Comparison of ENCODE assay signal across 26 mouse cellular contexts in the genomic region with DNA sequence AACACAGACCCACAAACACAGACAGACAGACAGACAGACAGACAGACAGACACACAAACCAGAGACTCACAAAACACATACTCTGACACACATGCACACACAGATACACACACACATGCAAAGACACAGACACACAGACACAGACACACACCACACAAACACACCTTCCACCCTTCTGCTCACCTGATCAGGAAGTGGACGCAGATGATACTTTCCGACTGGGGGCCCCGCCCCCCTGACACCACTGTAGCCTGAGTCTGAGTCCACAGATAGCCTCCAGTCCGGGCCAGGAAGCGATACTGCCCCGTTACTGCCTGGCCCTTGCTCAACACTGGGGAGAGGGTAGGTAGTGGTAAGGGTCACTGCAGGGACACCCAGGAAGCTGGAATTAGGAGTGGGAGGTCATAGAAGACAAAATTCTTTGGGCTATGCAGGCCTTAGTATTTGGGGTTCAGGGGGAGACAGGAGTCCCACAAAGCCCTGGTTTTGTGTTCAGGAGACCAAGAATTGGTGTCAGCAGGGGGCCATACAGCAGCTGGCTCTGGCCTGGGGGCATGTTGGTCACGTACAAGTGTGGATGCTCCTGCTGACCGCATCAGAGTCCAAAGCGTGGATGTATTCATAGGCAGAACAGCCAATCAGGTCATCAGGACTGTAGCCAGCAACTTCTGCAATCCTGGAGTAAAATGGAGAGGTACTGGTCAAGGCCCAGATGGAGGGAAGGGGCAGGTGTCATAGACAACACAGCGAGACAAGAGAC. TPM values are rescaled to one million over a fixed set of nuclear protein-coding genes. Genes with fewer than 3 reads are reported as not detected.
DNase-seq lines count a peak whose midpoint lies in the region; ATAC-seq lines count a peak whose summit lies in the region.
"Had no signal": no experiment of that assay in that cellular context is flagged by ENCODE, and none has a peak within 500 bp of the region (broad histone marks: within the 10 kb centered on the region; RNA-seq: fewer than 3 reads in every experiment).

No protein-coding gene starts in this region.

- H3K27ac ChIP-seq in midbrain, embryonic 11.5 days (ENCODE audit: low read depth, low read length) = no peak overlapping the region
- no peak overlapping the region for H3K27ac ChIP-seq in midbrain, embryonic 15.5 days
- H3K27ac ChIP-seq in intestine, embryonic 14.5 days (ENCODE audit: low read depth) = no peak overlapping the region
- no peak overlapping the region for H3K27ac ChIP-seq in limb, embryonic 10.5 days
- H3K27ac ChIP-seq: embryonic facial prominence, embryonic 13.5 days; forebrain, embryonic 10.5 days; liver, embryonic 15.5 days; lung, embryonic 15.5 days; midbrain, embryonic 12.5 days; neural tube, embryonic 13.5 days had no signal

- no peaks in the 10 kb centered on the region for H3K27me3 ChIP-seq in midbrain, embryonic 11.5 days (ENCODE audit: control insufficient read depth, insufficient read depth, low read length)
- no peaks in the 10 kb centered on the region for H3K27me3 ChIP-seq in midbrain, embryonic 15.5 days (replicated peaks)
- no peaks in the 10 kb centered on the region for H3K27me3 ChIP-seq in intestine, embryonic 14.5 days (replicated peaks; ENCODE audit: control insufficient read depth, insufficient read depth, low read length)
- no peaks in the 10 kb centered on the region for H3K27me3 ChIP-seq in limb, embryonic 10.5 days (ENCODE audit: low read depth, poor library complexity, severe bottlenecking)
- H3K27me3 ChIP-seq: embryonic facial prominence, embryonic 13.5 days; liver, embryonic 15.5 days; lung, embryonic 15.5 days; midbrain, embryonic 12.5 days; neural tube, embryonic 13.5 days had no signal

- no peaks in the 10 kb centered on the region for H3K36me3 ChIP-seq in midbrain, embryonic 11.5 days (ENCODE audit: control insufficient read depth, insufficient read depth, low read length)
- no peaks in the 10 kb centered on the region for H3K36me3 ChIP-seq in midbrain, embryonic 15.5 days (replicated peaks)
- H3K36me3 ChIP-seq in intestine, embryonic 14.5 days (ENCODE audit: control insufficient read depth, insufficient read depth, low read length) = peaks cover 66% of the 10 kb centered on the region
- peaks cover 32% of the 10 kb centered on the region; the same call in 1 of the 2 replicates for H3K36me3 ChIP-seq in limb, embryonic 10.5 days
- H3K36me3 ChIP-seq: midbrain, embryonic 12.5 days had no signal

- no peak overlapping the region for H3K9ac ChIP-seq in midbrain, embryonic 11.5 days (ENCODE audit: low read length)
- no peak overlapping the region for H3K9ac ChIP-seq in midbrain, embryonic 15.5 days
- H3K9ac ChIP-seq in intestine, embryonic 14.5 days (ENCODE audit: low read length) = no peak overlapping the region
- H3K9ac ChIP-seq: embryonic facial prominence, embryonic 13.5 days; forebrain, postnatal 0 days; liver, embryonic 15.5 days; lung, embryonic 15.5 days; midbrain, embryonic 12.5 days; neural tube, embryonic 13.5 days had no signal

- peak; percentile 2 for DNase-seq in gastrocnemius, postnatal 10 days
- DNase-seq in gastrocnemius, postnatal 25 days = no peak
- DNase-seq in midbrain, embryonic 11.5 days (ENCODE audit: low spot score, missing footprints) = peak; percentile 61
- DNase-seq in intestine, embryonic 14.5 days (ENCODE audit: low spot score) = peak; percentile 43
- DNase-seq in limb, embryonic 10.5 days (ENCODE audit: low spot score) = peak; percentile 24
- no peak for DNase-seq in layer of hippocampus, adult 9-11 months
- DNase-seq: adrenal gland, postnatal 25 days; cerebellum, adult 11-12 months; forebrain, postnatal 0 days; gastrocnemius, postnatal 36 days; heart, postnatal 14 days; kidney, adult 11 months; kidney, postnatal 14 days; lung, postnatal 36 days; thymus, adult 18-20 months; thymus, postnatal 25 days had no signal

- no peak overlapping the region for H3K4me2 ChIP-seq in midbrain, embryonic 11.5 days
- no peak overlapping the region for H3K4me2 ChIP-seq in midbrain, embryonic 15.5 days
- H3K4me2 ChIP-seq in intestine, embryonic 14.5 days (ENCODE audit: low read length) = no peak overlapping the region
- H3K4me2 ChIP-seq: embryonic facial prominence, embryonic 13.5 days; liver, embryonic 15.5 days; lung, embryonic 15.5 days; midbrain, embryonic 12.5 days; neural tube, embryonic 13.5 days had no signal

- no peak for ATAC-seq in midbrain, embryonic 11.5 days (ENCODE audit: low FRiP score)
- no peak for ATAC-seq in midbrain, embryonic 15.5 days (replicated peaks)
- no peak for ATAC-seq in intestine, embryonic 14.5 days (replicated peaks; ENCODE audit: low FRiP score, low TSS enrichment, low read depth)
- ATAC-seq: forebrain, postnatal 0 days; hindbrain, embryonic 16.5 days had no signal

- WGBS in midbrain, embryonic 11.5 days = 92% methylated on average over 10 of the region's 10 CpGs
- WGBS in midbrain, embryonic 15.5 days = 85% methylated on average over 10 of the region's 10 CpGs
- WGBS in intestine, embryonic 14.5 days = 91% methylated on average over 10 of the region's 10 CpGs
- WGBS in limb, embryonic 10.5 days = 92% methylated on average over 10 of the region's 10 CpGs

- H3K4me3 ChIP-seq in midbrain, embryonic 11.5 days (ENCODE audit: low read depth, low read length) = no peak overlapping the region
- H3K4me3 ChIP-seq in midbrain, embryonic 15.5 days = no peak overlapping the region
- H3K4me3 ChIP-seq in intestine, embryonic 14.5 days (ENCODE audit: low read depth, low read length) = no peak overlapping the region
- no peak overlapping the region for H3K4me3 ChIP-seq in limb, embryonic 10.5 days
- H3K4me3 ChIP-seq: embryonic facial prominence, embryonic 13.5 days; forebrain, embryonic 10.5 days; liver, embryonic 15.5 days; lung, embryonic 15.5 days; midbrain, embryonic 12.5 days; neural tube, embryonic 13.5 days had no signal

- H3K9me3 ChIP-seq in midbrain, embryonic 11.5 days (ENCODE audit: control insufficient read depth, low read length) = peaks cover 4% of the 10 kb centered on the region; the same call in 1 of the 2 replicates
- no peaks in the 10 kb centered on the region for H3K9me3 ChIP-seq in midbrain, embryonic 15.5 days
- H3K9me3 ChIP-seq in intestine, embryonic 14.5 days (ENCODE audit: control insufficient read depth, low read length) = no peaks in the 10 kb centered on the region
- no peaks in the 10 kb centered on the region for H3K9me3 ChIP-seq in limb, embryonic 10.5 days (replicated peaks)
- H3K9me3 ChIP-seq: forebrain, embryonic 10.5 days; liver, embryonic 15.5 days; lung, embryonic 15.5 days; midbrain, embryonic 12.5 days; neural tube, embryonic 13.5 days had no signal

- no peaks in the 10 kb centered on the region for H3K4me1 ChIP-seq in midbrain, embryonic 11.5 days (ENCODE audit: control insufficient read depth, insufficient read depth, low read length)
- no peaks in the 10 kb centered on the region for H3K4me1 ChIP-seq in midbrain, embryonic 15.5 days
- no peaks in the 10 kb centered on the region for H3K4me1 ChIP-seq in intestine, embryonic 14.5 days (replicated peaks; ENCODE audit: control insufficient read depth, insufficient read depth, low read length)
- no peaks in the 10 kb centered on the region for H3K4me1 ChIP-seq in limb, embryonic 10.5 days
- H3K4me1 ChIP-seq: embryonic facial prominence, embryonic 13.5 days; midbrain, embryonic 12.5 days; neural tube, embryonic 13.5 days had no signal

RNA-seq across cellular contexts. Expression of gene Hif3a, which starts 13.6 kb away (rescaled TPM):
- 1 to 10 TPM; 1.9 to 3.1 TPM for total RNA-seq in gastrocnemius, postnatal 10 days (2021)
- total RNA-seq in gastrocnemius, postnatal 25 days (2021) = 1 to 10 TPM in 1 of 2 experiments, under 1 TPM in 1; 0.97 to 1.3 TPM
- 3.9 and 5.2 TPM in 2 replicates for polyA plus RNA-seq in midbrain, embryonic 11.5 days (2014; fragmentation: Nextera tagmentation; extraction: Ambion mirVana)
- polyA plus RNA-seq in midbrain, embryonic 15.5 days (2015; fragmentation: Nextera tagmentation; extraction: Ambion mirVana) = 4.7 and 5.2 TPM in 2 replicates
- 55.8 and 58.2 TPM in 2 replicates for polyA plus RNA-seq in intestine, embryonic 14.5 days (2014; fragmentation: Nextera tagmentation; extraction: Ambion mirVana)
- 5.9 and 7.4 TPM in 2 replicates for polyA plus RNA-seq in limb, embryonic 10.5 days (2016; fragmentation: Nextera tagmentation; extraction: Ambion mirVana)

RNA-seq across cellular contexts. Expression of gene Ppp5c, which starts 20.9 kb away (rescaled TPM):
- total RNA-seq in gastrocnemius, postnatal 10 days (2021) = 10 to 100 TPM; 54.1 to 69.8 TPM
- total RNA-seq in gastrocnemius, postnatal 25 days (2021) = 10 to 100 TPM; 59.8 to 68.1 TPM
- polyA plus RNA-seq in midbrain, embryonic 11.5 days (2014; fragmentation: Nextera tagmentation; extraction: Ambion mirVana) = 101 and 108 TPM in 2 replicates
- polyA plus RNA-seq in midbrain, embryonic 15.5 days (2015; fragmentation: Nextera tagmentation; extraction: Ambion mirVana) = 124 and 127 TPM in 2 replicates
- polyA plus RNA-seq in intestine, embryonic 14.5 days (2014; fragmentation: Nextera tagmentation; extraction: Ambion mirVana) = 101 and 103 TPM in 2 replicates
- 149 and 158 TPM in 2 replicates for polyA plus RNA-seq in limb, embryonic 10.5 days (2016; fragmentation: Nextera tagmentation; extraction: Ambion mirVana)

RNA-seq across cellular contexts. Expression of gene Psg16, which starts 25.2 kb away (rescaled TPM):
- under 1 TPM; 0.05 to 0.14 TPM for total RNA-seq in gastrocnemius, postnatal 10 days (2021)
- total RNA-seq in gastrocnemius, postnatal 25 days (2021) = under 1 TPM; 0.08 to 0.10 TPM
- 0.10 and 0.22 TPM in 2 replicates for polyA plus RNA-seq in midbrain, embryonic 11.5 days (2014; fragmentation: Nextera tagmentation; extraction: Ambion mirVana)
- polyA plus RNA-seq in midbrain, embryonic 15.5 days (2015; fragmentation: Nextera tagmentation; extraction: Ambion mirVana) = 4.4 and 6.1 TPM in 2 replicates
- polyA plus RNA-seq in intestine, embryonic 14.5 days (2014; fragmentation: Nextera tagmentation; extraction: Ambion mirVana) = 0.11 and 0.36 TPM in 2 replicates
- polyA plus RNA-seq in limb, embryonic 10.5 days (2016; fragmentation: Nextera tagmentation; extraction: Ambion mirVana) = 0.05 and 0.06 TPM in 2 replicates
- total RNA-seq: common myeloid progenitor, adult 5-6 weeks had no signal
- polyA plus RNA-seq: small intestine, adult 2 months had no signal

RNA-seq across cellular contexts. Expression of gene Ccdc8, which starts 56.1 kb away (rescaled TPM):
- 10 to 100 TPM; 10.7 to 13.3 TPM for total RNA-seq in gastrocnemius, postnatal 10 days (2021)
- total RNA-seq in gastrocnemius, postnatal 25 days (2021) = 1 to 10 TPM; 1.7 to 2.6 TPM
- polyA plus RNA-seq in midbrain, embryonic 11.5 days (2014; fragmentation: Nextera tagmentation; extraction: Ambion mirVana) = 13.2 and 14.7 TPM in 2 replicates
- polyA plus RNA-seq in midbrain, embryonic 15.5 days (2015; fragmentation: Nextera tagmentation; extraction: Ambion mirVana) = 6.4 and 6.8 TPM in 2 replicates
- 24.1 and 26.0 TPM in 2 replicates for polyA plus RNA-seq in intestine, embryonic 14.5 days (2014; fragmentation: Nextera tagmentation; extraction: Ambion mirVana)
- 13.7 and 13.8 TPM in 2 replicates for polyA plus RNA-seq in limb, embryonic 10.5 days (2016; fragmentation: Nextera tagmentation; extraction: Ambion mirVana)

Comparison
In these comparisons a context has a peak if more than half of its experiments do, and no peak if none do; other contexts are left out.
1. DNase-seq: peak in gastrocnemius, postnatal 10 days (single experiment), midbrain, embryonic 11.5 days (single experiment), intestine, embryonic 14.5 days (single experiment) and limb, embryonic 10.5 days (single experiment); none in gastrocnemius, postnatal 25 days (single experiment) and layer of hippocampus, adult 9-11 months (single experiment).